Mouse (Mus musculus) WW6 (cell line): ENCODE data around the gene Dnajc25.

Experiments
- DNase-seq: peaks from one replicate; pipeline ENCODE4 v3.0.0-alpha.2; 2013; ENCODE audit warnings: low read depth, low spot score

Gene Dnajc25

GRCm38 (mm10) chr4:58994762-58995161 lies at the start of gene Dnajc25:
Dnajc25 (plus strand) TSS chr4:58995062.
- no peak for DNase-seq

GRCm38 (mm10) chr4:58948391-58948790 lies 46.5 kb upstream of the Dnajc25 start:
- DNase-seq, result no peak

- no peak for DNase-seq
Measured at GRCm38 (mm10) chr4:58952630-58953029, 42.2 kb upstream of the Dnajc25 start.

- no peak for DNase-seq
Measured at GRCm38 (mm10) chr4:58961719-58962118, 33.1 kb upstream of the Dnajc25 start.

GRCm38 (mm10) chr4:58963271-58963670 lies 31.6 kb upstream of the Dnajc25 start:
- no peak for DNase-seq

- DNase-seq, result no peak
Measured at GRCm38 (mm10) chr4:58965136-58965535, 29.7 kb upstream of the Dnajc25 start.

GRCm38 (mm10) chr4:58970678-58971077 lies 24.2 kb upstream of the Dnajc25 start:
- no peak for DNase-seq

GRCm38 (mm10) chr4:58975711-58976110 lies 19.2 kb upstream of the Dnajc25 start:
- DNase-seq, result no peak

GRCm38 (mm10) chr4:58981421-58981820 lies 13.4 kb upstream of the Dnajc25 start:
- DNase-seq, result no peak

- no peak for DNase-seq
Measured at GRCm38 (mm10) chr4:58982806-58983205, 12.1 kb upstream of the Dnajc25 start.

- DNase-seq, result peak; percentile 63
Measured at GRCm38 (mm10) chr4:58985157-58985648, 9.7 kb upstream of the Dnajc25 start.

- peak; percentile 53 for DNase-seq
Measured at GRCm38 (mm10) chr4:58986540-58987190, 8.2 kb upstream of the Dnajc25 start, which contains the start of gene Ptgr1. Ptgr1 (minus strand) TSS chr4:58987119.

GRCm38 (mm10) chr4:58989303-58989898 lies 5.5 kb upstream of the Dnajc25 start:
- DNase-seq, result no peak

- no peak for DNase-seq
Measured at GRCm38 (mm10) chr4:58990609-58991434, 4.0 kb upstream of the Dnajc25 start.

- DNase-seq, result no peak
Measured at GRCm38 (mm10) chr4:58992195-58992594, 2.7 kb upstream of the Dnajc25 start.

GRCm38 (mm10) chr4:58995251-58995693 lies 410 bp downstream of the Dnajc25 start:
- no peak for DNase-seq

GRCm38 (mm10) chr4:58997081-58997480 lies 2.2 kb downstream of the Dnajc25 start:
- no peak for DNase-seq

- DNase-seq, result no peak
Measured at GRCm38 (mm10) chr4:58998688-58999087, 3.8 kb downstream of the Dnajc25 start.

- DNase-seq, result peak; percentile 24
Measured at GRCm38 (mm10) chr4:58999686-59000085, 4.8 kb downstream of the Dnajc25 start.

GRCm38 (mm10) chr4:59000614-59001013 lies 5.8 kb downstream of the Dnajc25 start:
- DNase-seq, result peak; percentile 42

- peak; percentile 75 for DNase-seq
Measured at GRCm38 (mm10) chr4:59002948-59003805, 8.3 kb downstream of the Dnajc25 start, which contains the start of gene Gm20503. Gm20503 (plus strand) TSS chr4:59003210.
